Mouse (Mus musculus): ENCODE data around the gene Lrrc8e. TPM values are rescaled to one million over a fixed set of nuclear protein-coding genes. Genes with fewer than 3 reads are reported as not detected.
A peak's percentile ranks its signal among the peaks of the same experiment; 100 is the strongest.

Gene Lrrc8e
- polyA plus RNA-seq, 1 experiment: 0.48 TPM

DNA sequence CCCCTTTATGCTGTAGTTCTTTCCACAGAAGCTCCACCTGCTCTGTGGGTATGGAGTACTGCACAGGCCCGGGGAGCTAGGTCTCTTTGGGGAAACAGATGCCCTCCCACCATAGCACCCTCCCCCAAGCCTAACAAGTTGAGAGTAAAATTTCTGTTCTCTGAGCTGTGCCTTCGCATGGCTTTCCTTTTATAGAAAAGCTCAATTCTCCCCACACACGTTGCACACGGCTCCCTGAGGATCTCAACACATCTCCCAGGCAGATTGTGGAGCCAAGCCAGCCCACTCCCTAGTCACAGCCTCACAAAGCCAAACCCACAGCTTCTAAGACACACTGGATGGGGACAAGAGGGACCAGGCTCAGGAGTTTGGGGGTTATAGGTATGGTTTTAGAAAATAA, 30.3 kb downstream of the Lrrc8e start:
- H3K27me3 ChIP-seq (replicated peaks; ENCODE audit: control insufficient read depth, insufficient read depth, low read length): no peaks in the 10 kb centered on the region
- TF ChIP-seq POLR2A (IDR thresholded peaks at IDR 0.05; ENCODE audit: low read depth, low read length) (no peak), CTCF (conservative IDR thresholded peaks at IDR 0.05; ENCODE audit: insufficient read depth, insufficient read length, low read depth, low read length) (no peak)
- WGBS: 49% methylated on average over 4 of the region's 4 CpGs
- H3K36me3 ChIP-seq (ENCODE audit: control insufficient read depth, insufficient read depth, low read length): no peaks in the 10 kb centered on the region; the same call in 1 of the 2 replicates
- H3K27ac ChIP-seq (ENCODE audit: insufficient read depth, low read depth, low read length): no peak overlapping the region
- H3K4me3 ChIP-seq (ENCODE audit: insufficient read depth, low read depth, low read length): no peak overlapping the region
- no peak for DNase-seq
- peaks cover 3% of the 10 kb centered on the region; the same call in 1 of the 2 replicates for H3K4me1 ChIP-seq (ENCODE audit: control insufficient read depth, insufficient read depth, low read length)

DNA sequence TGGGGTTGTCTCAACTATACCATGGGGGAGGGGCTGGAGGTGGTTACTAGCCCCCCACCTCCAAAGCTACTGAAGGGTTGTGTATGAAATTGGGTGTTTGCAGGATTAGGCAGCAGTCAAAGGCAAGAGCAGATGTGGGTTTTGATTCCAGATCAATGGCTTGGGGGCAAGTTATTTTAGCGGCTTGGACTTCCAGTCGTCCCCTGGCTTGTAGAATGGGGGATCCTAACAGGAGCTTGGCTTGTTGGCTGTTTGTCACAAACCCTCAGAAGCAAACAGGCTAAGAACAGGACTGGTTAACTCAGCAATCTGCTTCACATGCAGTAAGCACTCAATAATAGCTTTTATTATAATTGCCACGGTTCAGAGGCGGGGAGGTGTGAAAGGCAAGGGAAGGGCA, 30.7 kb downstream of the Lrrc8e start:
- no peak for DNase-seq
- no peak overlapping the region for H3K4me3 ChIP-seq (ENCODE audit: insufficient read depth, low read depth, low read length)
- WGBS: 70% methylated on average over 4 of the region's 4 CpGs
- TF ChIP-seq CTCF (conservative IDR thresholded peaks at IDR 0.05; ENCODE audit: insufficient read depth, insufficient read length, low read depth, low read length) (no peak), POLR2A (IDR thresholded peaks at IDR 0.05; ENCODE audit: low read depth, low read length) (no peak)
- H3K4me1 ChIP-seq (ENCODE audit: control insufficient read depth, insufficient read depth, low read length): peaks cover 3% of the 10 kb centered on the region; the same call in 1 of the 2 replicates
- no peaks in the 10 kb centered on the region for H3K27me3 ChIP-seq (replicated peaks; ENCODE audit: control insufficient read depth, insufficient read depth, low read length)
- no peak overlapping the region for H3K27ac ChIP-seq (ENCODE audit: insufficient read depth, low read depth, low read length)
- H3K36me3 ChIP-seq (ENCODE audit: control insufficient read depth, insufficient read depth, low read length): no peaks in the 10 kb centered on the region; the same call in 1 of the 2 replicates

DNA sequence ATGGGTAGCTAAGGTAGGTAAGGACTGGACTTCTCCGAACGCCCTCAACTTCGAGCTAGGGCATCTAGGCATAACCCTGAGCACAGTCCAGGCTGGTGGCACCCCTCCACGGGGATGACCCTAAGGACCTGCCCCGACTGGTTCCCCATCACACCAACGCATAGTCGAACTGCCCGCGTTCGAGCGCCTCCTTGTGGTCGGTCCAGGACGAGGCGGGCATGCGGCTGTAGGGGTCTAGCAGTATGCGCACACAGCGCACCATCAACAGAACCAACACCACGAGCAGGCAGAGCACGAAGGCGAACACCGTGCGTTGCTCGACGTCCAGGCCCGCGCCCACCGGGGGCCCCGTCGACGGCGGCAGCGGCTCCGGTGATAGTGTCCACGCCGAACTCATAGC, 31.6 kb downstream of the Lrrc8e start:
- Histone ChIP-seq H3K36me3 (ENCODE audit: control insufficient read depth, insufficient read depth, low read length) (no peaks in the 10 kb centered on the region; the same call in 1 of the 2 replicates), H3K4me3 (ENCODE audit: insufficient read depth, low read depth, low read length) (peak overlapping the region; percentile 45), H3K27me3 (replicated peaks; ENCODE audit: control insufficient read depth, insufficient read depth, low read length) (no peaks in the 10 kb centered on the region), H3K27ac (ENCODE audit: insufficient read depth, low read depth, low read length) (no peak overlapping the region), H3K4me1 (ENCODE audit: control insufficient read depth, insufficient read depth, low read length) (no peaks in the 10 kb centered on the region; the same call in 1 of the 2 replicates)
- WGBS: 4% methylated on average over 35 of the region's 35 CpGs
- TF ChIP-seq CTCF (conservative IDR thresholded peaks at IDR 0.05; ENCODE audit: insufficient read depth, insufficient read length, low read depth, low read length): peak; percentile 66
- TF ChIP-seq POLR2A (IDR thresholded peaks at IDR 0.05; ENCODE audit: low read depth, low read length): no peak
- peak; percentile 51 for DNase-seq

DNA sequence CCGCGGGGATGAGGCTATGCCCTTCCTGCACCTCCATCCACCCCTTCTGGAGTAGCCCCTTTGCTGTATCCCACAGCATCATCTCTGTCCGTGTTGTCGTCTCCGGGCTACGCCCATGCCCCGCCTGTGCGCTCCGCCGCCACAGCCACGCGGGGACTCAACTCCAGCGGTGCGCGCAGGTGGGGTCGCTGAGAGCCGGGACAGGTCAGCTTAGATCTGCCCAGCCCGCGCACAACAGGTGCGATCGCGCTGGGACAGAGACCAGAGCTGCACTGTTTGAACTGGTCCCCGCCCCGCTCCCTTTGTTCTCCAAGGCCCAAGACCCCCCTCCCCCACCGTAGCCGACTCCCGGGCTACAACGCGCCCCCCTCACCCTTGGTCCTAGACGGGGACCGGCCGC, 32.1 kb downstream of the Lrrc8e start:
- H3K4me3 ChIP-seq (ENCODE audit: insufficient read depth, low read depth, low read length): peak overlapping the region; percentile 45
- under 1% methylated on average over 31 of the region's 32 CpGs for WGBS
- H3K27me3 ChIP-seq (replicated peaks; ENCODE audit: control insufficient read depth, insufficient read depth, low read length): no peaks in the 10 kb centered on the region
- TF ChIP-seq CTCF (conservative IDR thresholded peaks at IDR 0.05; ENCODE audit: insufficient read depth, insufficient read length, low read depth, low read length): no peak
- TF ChIP-seq POLR2A (IDR thresholded peaks at IDR 0.05; ENCODE audit: low read depth, low read length): no peak
- no peak overlapping the region for H3K27ac ChIP-seq (ENCODE audit: insufficient read depth, low read depth, low read length)
- H3K36me3 ChIP-seq (ENCODE audit: control insufficient read depth, insufficient read depth, low read length): no peaks in the 10 kb centered on the region; the same call in 1 of the 2 replicates
- no peaks in the 10 kb centered on the region; the same call in 1 of the 2 replicates for H3K4me1 ChIP-seq (ENCODE audit: control insufficient read depth, insufficient read depth, low read length)
- no peak for DNase-seq

DNA sequence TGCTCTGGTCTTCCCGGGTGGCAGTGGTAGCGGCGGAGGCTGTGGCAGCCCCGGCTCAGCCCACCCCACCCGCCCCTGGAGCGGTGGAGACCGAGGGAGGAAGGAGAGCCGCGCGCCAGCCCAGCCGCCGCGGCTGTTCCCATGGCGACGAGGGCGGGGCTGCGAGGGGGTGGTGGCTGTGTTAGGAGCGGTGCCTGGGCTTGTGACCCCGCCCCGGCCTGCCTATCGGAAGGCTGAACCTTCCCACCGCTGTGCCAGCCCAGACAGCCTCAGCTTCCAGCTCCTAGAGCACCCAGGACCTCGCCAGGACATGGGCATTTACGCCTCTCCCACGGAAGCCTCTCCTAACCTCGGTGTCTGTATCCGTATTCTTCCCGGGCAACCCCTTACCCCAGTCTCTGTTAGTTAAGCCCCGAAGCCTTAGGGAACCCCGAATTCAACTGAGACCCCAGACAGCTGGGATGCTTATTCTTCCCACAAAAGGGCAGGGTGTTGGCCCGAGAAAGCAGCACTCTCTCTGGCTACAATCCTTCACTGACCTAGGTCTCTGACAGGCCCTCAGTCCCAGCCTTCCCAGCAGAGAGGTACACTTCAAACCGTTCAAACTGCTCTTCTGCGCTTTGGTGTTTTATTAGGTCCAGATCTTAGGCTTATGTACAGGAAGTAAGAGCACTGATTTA, 32.6 kb downstream of the Lrrc8e start, which contains the start of gene Ctxn1:
TSS of gene Ctxn1 (minus strand) at position 150 of the 680 bp plus-strand sequence.
- peak; percentile 97 for DNase-seq
- 8% methylated on average over 32 of the region's 33 CpGs for WGBS
- no peak within 1 kb of the TSS for H3K27ac ChIP-seq (ENCODE audit: insufficient read depth, low read depth, low read length)
- H3K4me1 ChIP-seq (ENCODE audit: control insufficient read depth, insufficient read depth, low read length): no peaks in the 10 kb centered on the region; the same call in 1 of the 2 replicates
- no peaks in the 10 kb centered on the region for H3K27me3 ChIP-seq (replicated peaks; ENCODE audit: control insufficient read depth, insufficient read depth, low read length)
- TF ChIP-seq POLR2A (IDR thresholded peaks at IDR 0.05; ENCODE audit: low read depth, low read length) (no peak), CTCF (conservative IDR thresholded peaks at IDR 0.05; ENCODE audit: insufficient read depth, insufficient read length, low read depth, low read length) (no peak)
- peak within 1 kb of the TSS; percentile 45 for H3K4me3 ChIP-seq (ENCODE audit: insufficient read depth, low read depth, low read length)
- H3K36me3 ChIP-seq (ENCODE audit: control insufficient read depth, insufficient read depth, low read length): no peaks in the 10 kb centered on the region; the same call in 1 of the 2 replicates

DNA sequence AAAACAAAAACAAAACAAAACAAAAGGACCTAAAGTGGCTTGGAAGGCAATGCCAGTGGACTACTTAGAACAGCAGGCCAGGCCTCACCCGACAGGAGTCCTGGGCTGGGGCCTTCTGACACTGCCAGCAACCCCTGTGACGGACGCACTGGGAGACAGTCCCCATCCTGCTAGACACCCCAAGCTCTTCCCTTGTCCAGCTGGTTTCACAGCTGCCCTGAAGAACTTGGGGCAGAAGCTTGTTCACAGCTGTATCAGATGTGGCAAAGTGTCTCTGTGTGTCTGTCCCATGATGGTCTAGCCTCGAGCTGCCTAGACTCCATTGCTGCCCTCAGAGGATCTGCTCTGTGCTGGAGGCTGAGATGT, 33.2 kb downstream of the Lrrc8e start:
- Histone ChIP-seq H3K36me3 (ENCODE audit: control insufficient read depth, insufficient read depth, low read length) (no peaks in the 10 kb centered on the region; the same call in 1 of the 2 replicates), H3K4me3 (ENCODE audit: insufficient read depth, low read depth, low read length) (no peak overlapping the region), H3K4me1 (ENCODE audit: control insufficient read depth, insufficient read depth, low read length) (no peaks in the 10 kb centered on the region), H3K27me3 (replicated peaks; ENCODE audit: control insufficient read depth, insufficient read depth, low read length) (no peaks in the 10 kb centered on the region), H3K27ac (ENCODE audit: insufficient read depth, low read depth, low read length) (no peak overlapping the region)
- no peak for DNase-seq
- no peak for TF ChIP-seq CTCF (conservative IDR thresholded peaks at IDR 0.05; ENCODE audit: insufficient read depth, insufficient read length, low read depth, low read length)
- TF ChIP-seq POLR2A (IDR thresholded peaks at IDR 0.05; ENCODE audit: low read depth, low read length): no peak
- 85% methylated on average over 4 of the region's 4 CpGs for WGBS

DNA sequence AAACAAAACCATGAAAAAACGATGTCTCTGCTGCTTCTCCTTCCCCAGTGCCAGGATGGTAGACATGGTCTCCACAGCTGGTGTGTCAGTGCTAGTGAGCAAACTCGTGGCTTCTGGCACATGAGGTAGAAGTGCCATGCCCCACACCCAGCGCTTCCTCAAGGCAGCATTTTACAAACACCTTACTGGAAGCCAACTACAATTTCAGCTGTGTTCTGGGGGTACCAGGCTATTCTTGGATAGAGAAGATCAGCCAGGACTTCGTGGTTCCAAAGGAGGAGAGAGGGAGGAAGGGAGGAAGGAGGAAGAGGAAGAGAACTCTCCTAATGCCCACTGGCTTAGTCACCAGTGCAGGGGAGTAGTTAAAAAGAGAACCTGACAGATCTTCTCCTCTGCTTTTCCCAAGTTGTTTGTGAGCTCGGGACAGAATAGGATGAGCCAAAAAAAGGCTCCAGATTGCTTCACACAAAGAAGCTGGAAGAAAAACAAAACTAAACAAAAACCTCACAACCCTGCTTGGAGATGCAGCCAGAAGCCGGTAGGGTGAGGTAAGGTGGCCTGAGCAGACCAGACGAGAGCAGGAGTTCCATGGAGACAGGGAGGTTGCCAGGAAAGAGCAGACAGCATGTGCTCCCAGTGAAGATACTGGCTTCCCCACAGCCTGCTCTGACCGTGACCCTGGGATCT, 36.6 kb downstream of the Lrrc8e start:
- DNase-seq: no peak
- no peak overlapping the region for H3K4me3 ChIP-seq (ENCODE audit: insufficient read depth, low read depth, low read length)
- no peaks in the 10 kb centered on the region for H3K4me1 ChIP-seq (ENCODE audit: control insufficient read depth, insufficient read depth, low read length)
- no peaks in the 10 kb centered on the region; the same call in 1 of the 2 replicates for H3K36me3 ChIP-seq (ENCODE audit: control insufficient read depth, insufficient read depth, low read length)
- 87% methylated on average over 8 of the region's 8 CpGs for WGBS
- no peaks in the 10 kb centered on the region for H3K27me3 ChIP-seq (replicated peaks; ENCODE audit: control insufficient read depth, insufficient read depth, low read length)
- no peak overlapping the region for H3K27ac ChIP-seq (ENCODE audit: insufficient read depth, low read depth, low read length)
- TF ChIP-seq POLR2A (IDR thresholded peaks at IDR 0.05; ENCODE audit: low read depth, low read length): no peak

Measured in kidney, adult 2 months (tissue).